Mouse (Mus musculus): Measurements from ENCODE around the gene Umodl1. TPM values are rescaled to one million over a fixed set of nuclear protein-coding genes. Genes with fewer than 3 reads are reported as not detected.

Gene Umodl1
- total and polyA plus RNA-seq, 2 experiments: not detected

DNA sequence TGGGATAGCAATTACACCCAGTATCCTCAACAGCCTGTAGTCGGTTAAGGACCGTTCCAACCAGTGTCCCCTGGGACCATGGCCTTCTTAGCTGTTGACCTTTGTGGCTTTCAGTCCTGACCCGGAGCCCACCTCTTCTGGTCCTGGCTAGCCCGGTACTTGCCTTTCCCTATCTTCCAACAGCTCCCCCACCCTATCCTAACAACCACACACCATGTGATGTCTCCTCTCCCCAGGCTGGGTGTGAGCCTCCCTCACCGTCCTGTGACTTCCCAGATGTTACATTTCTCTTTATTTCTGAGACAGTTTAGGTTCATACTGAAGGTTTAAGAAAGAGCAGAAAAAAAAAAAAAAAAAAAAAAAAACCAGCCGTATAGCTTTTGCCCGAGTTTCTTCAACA is 86.0 kb downstream of the Umodl1 start:
- Histone ChIP-seq H3K79me2 (ENCODE audit: control insufficient read depth, insufficient read depth, low read length) (no peaks in the 10 kb centered on the region), H3K27ac (replicated peaks; ENCODE audit: insufficient read depth, low read depth, low read length) (no peak overlapping the region), H3K4me1 (ENCODE audit: control insufficient read depth, insufficient read depth, low read length) (peaks cover 21% of the 10 kb centered on the region), H3K4me3 (ENCODE audit: insufficient read depth, low read depth, low read length) (no peak overlapping the region), H3K36me3 (ENCODE audit: control insufficient read depth, insufficient read depth, low read length) (no peaks in the 10 kb centered on the region), H3K27me3 (ENCODE audit: control insufficient read depth, insufficient read depth, low read length) (no peaks in the 10 kb centered on the region), H3K9ac (ENCODE audit: low read depth, low read length) (no peak overlapping the region)
- WGBS: 94% methylated on average over 7 of the region's 7 CpGs
- no peak for DNase-seq (ENCODE audit: extremely low read depth, low read depth, low spot score)
- TF ChIP-seq POLR2A (IDR thresholded peaks at IDR 0.05; ENCODE audit: extremely low read depth, insufficient read depth, low read length) (no peak), CTCF (IDR thresholded peaks at IDR 0.05; ENCODE audit: low read depth, low read length) (no peak)

- DNase-seq (ENCODE audit: extremely low read depth, low read depth, low spot score): no peak
- no peak overlapping the region for H3K9ac ChIP-seq (ENCODE audit: low read depth, low read length)
These were observed 88.3 kb downstream of the Umodl1 start for GRCm38 (mm10) chr17:31042751-31043150.

GRCm38 (mm10) chr17:31057151-31057890 is 102.9 kb downstream of the Umodl1 start, which contains the start of gene Abcg1:
Gene Abcg1, plus strand, starts transcription at chr17:31057675.
- Histone ChIP-seq H3K36me3 (ENCODE audit: control insufficient read depth, insufficient read depth, low read length) (no peaks in the 10 kb centered on the region), H3K79me2 (ENCODE audit: control insufficient read depth, insufficient read depth, low read length) (no peaks in the 10 kb centered on the region), H3K4me1 (ENCODE audit: control insufficient read depth, insufficient read depth, low read length) (peaks cover 3% of the 10 kb centered on the region; the same call in 1 of the 2 replicates), H3K27me3 (ENCODE audit: control insufficient read depth, insufficient read depth, low read length) (peaks cover 3% of the 10 kb centered on the region; the same call in 1 of the 2 replicates), H3K27ac (replicated peaks; ENCODE audit: insufficient read depth, low read depth, low read length) (peak within 1 kb of the TSS; percentile 79), H3K4me3 (ENCODE audit: insufficient read depth, low read depth, low read length) (peak within 1 kb of the TSS; percentile 81), H3K9ac (ENCODE audit: low read depth, low read length) (peak within 1 kb of the TSS; percentile 71)
- no peak for DNase-seq (ENCODE audit: extremely low read depth, low read depth, low spot score)
- TF ChIP-seq POLR2A (IDR thresholded peaks at IDR 0.05; ENCODE audit: extremely low read depth, insufficient read depth, low read length): 0 out of 2 replicates have a peak, but pooled peaks have one; percentile 34
- no peak for TF ChIP-seq CTCF (IDR thresholded peaks at IDR 0.05; ENCODE audit: low read depth, low read length)
- WGBS: 9% methylated on average over 49 of the region's 49 CpGs

More at GRCm38 (mm10) chr17:31042751-31043150, 88.3 kb downstream of the Umodl1 start:
- TF ChIP-seq CTCF (IDR thresholded peaks at IDR 0.05; ENCODE audit: low read depth, low read length): no peak
- TF ChIP-seq POLR2A (IDR thresholded peaks at IDR 0.05; ENCODE audit: extremely low read depth, insufficient read depth, low read length): no peak
- H3K79me2 ChIP-seq (ENCODE audit: control insufficient read depth, insufficient read depth, low read length): no peaks in the 10 kb centered on the region
- no peak overlapping the region for H3K4me3 ChIP-seq (ENCODE audit: insufficient read depth, low read depth, low read length)
- 76% methylated on average over 2 of the region's 2 CpGs for WGBS
- peaks cover 13% of the 10 kb centered on the region for H3K4me1 ChIP-seq (ENCODE audit: control insufficient read depth, insufficient read depth, low read length)
- no peaks in the 10 kb centered on the region for H3K27me3 ChIP-seq (ENCODE audit: control insufficient read depth, insufficient read depth, low read length)
- no peak overlapping the region for H3K27ac ChIP-seq (replicated peaks; ENCODE audit: insufficient read depth, low read depth, low read length)
- no peaks in the 10 kb centered on the region for H3K36me3 ChIP-seq (ENCODE audit: control insufficient read depth, insufficient read depth, low read length)

DNA sequence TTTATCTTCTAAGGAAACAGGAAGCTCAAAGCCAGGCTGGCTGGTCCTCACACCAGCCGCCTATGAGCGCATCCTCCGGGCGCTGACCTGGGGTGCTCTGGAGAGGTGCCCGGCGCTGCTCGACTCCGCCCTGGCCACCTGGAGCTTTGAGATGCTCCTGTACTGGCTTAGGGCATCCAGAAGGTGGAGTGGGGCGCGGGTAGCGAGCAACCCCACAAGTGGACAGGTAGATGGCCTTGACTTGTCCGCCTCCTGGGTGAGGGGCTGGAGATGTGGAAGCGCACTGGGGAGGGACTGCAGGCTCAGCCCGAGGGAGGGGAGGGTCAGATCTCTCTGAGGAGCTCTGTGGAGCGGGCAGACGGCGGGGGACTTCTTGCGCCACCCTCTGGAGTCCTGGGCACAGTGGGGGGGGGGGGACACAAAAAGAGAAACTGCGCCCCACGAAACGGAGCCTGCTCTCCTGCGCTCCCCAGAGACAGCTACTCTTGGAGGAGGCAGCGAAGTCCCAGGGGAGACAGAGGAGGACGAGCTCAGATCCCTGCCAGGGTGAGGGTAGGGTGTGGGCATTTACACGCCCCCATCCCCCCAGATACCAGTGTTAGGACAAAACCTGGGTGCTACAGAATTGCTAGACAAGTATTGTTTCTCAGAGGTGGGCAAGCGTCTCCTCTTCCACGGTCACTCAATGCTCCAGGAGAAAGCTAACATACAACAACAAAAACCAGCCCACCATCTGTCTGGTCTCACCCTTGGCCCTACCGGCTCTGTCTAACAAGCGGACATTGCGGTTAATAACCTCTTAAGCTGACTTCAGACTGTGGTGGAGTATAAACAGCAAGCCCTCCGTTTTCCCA is 103.7 kb downstream of the Umodl1 start:
- Histone ChIP-seq H3K4me1 (ENCODE audit: control insufficient read depth, insufficient read depth, low read length) (peaks cover 3% of the 10 kb centered on the region; the same call in 1 of the 2 replicates), H3K27ac (replicated peaks; ENCODE audit: insufficient read depth, low read depth, low read length) (peak overlapping the region; percentile 79), H3K9ac (ENCODE audit: low read depth, low read length) (peak overlapping the region; percentile 71), H3K27me3 (ENCODE audit: control insufficient read depth, insufficient read depth, low read length) (peaks cover 3% of the 10 kb centered on the region; the same call in 1 of the 2 replicates), H3K4me3 (ENCODE audit: insufficient read depth, low read depth, low read length) (peak overlapping the region; percentile 81), H3K79me2 (ENCODE audit: control insufficient read depth, insufficient read depth, low read length) (no peaks in the 10 kb centered on the region), H3K36me3 (ENCODE audit: control insufficient read depth, insufficient read depth, low read length) (no peaks in the 10 kb centered on the region)
- no peak for DNase-seq (ENCODE audit: extremely low read depth, low read depth, low spot score)
- TF ChIP-seq CTCF (IDR thresholded peaks at IDR 0.05; ENCODE audit: low read depth, low read length): no peak
- WGBS: 5% methylated on average over 31 of the region's 31 CpGs

- peaks cover 3% of the 10 kb centered on the region; the same call in 1 of the 2 replicates for H3K4me1 ChIP-seq (ENCODE audit: control insufficient read depth, insufficient read depth, low read length)
- TF ChIP-seq POLR2A (IDR thresholded peaks at IDR 0.05; ENCODE audit: extremely low read depth, insufficient read depth, low read length) (no peak), CTCF (IDR thresholded peaks at IDR 0.05; ENCODE audit: low read depth, low read length) (no peak)
- H3K27ac ChIP-seq (replicated peaks; ENCODE audit: insufficient read depth, low read depth, low read length): peak overlapping the region; percentile 79
- peak; percentile 50 for DNase-seq (ENCODE audit: extremely low read depth, low read depth, low spot score)
- no peaks in the 10 kb centered on the region for H3K36me3 ChIP-seq (ENCODE audit: control insufficient read depth, insufficient read depth, low read length)
- 3% methylated on average over 13 of the region's 13 CpGs for WGBS
- H3K27me3 ChIP-seq (ENCODE audit: control insufficient read depth, insufficient read depth, low read length): peaks cover 3% of the 10 kb centered on the region; the same call in 1 of the 2 replicates
- peak overlapping the region; percentile 71; the same call in 1 of the 2 replicates for H3K9ac ChIP-seq (ENCODE audit: low read depth, low read length)
- peak overlapping the region; percentile 81 for H3K4me3 ChIP-seq (ENCODE audit: insufficient read depth, low read depth, low read length)
- H3K79me2 ChIP-seq (ENCODE audit: control insufficient read depth, insufficient read depth, low read length): no peaks in the 10 kb centered on the region
These were observed 104.3 kb downstream of the Umodl1 start for GRCm38 (mm10) chr17:31058745-31059085.
